Mouse (Mus musculus) kidney, adult 2 months (tissue): ENCODE measurements around the gene Dock4. TPM values are rescaled to one million over a fixed set of nuclear protein-coding genes. Genes with fewer than 3 reads are reported as not detected.

Source experiments
- DNase-seq: peaks from one replicate; pipeline ENCODE4 v3.0.0; 2021
- H3K27ac ChIP-seq: fragments of 200-500 bp; 2 replicates; pipeline ENCODE4 v1.5.1; 2012; ENCODE audit warnings: low read depth, low read length, control low read depth, inconsistent platforms; ENCODE audit not compliant: insufficient read depth
- H3K27me3 ChIP-seq: fragments of 200-500 bp; replicated peaks from 2 replicates; pipeline ENCODE4 v1.6.1; 2012; ENCODE audit warnings: mild to moderate bottlenecking, moderate library complexity, low read length, inconsistent platforms; ENCODE audit not compliant: control insufficient read depth, insufficient read depth
- H3K36me3 ChIP-seq: fragments of 200-500 bp; 2 replicates; pipeline ENCODE4 v1.6.1; 2012; ENCODE audit warnings: mild to moderate bottlenecking, moderate library complexity, low read length, inconsistent platforms; ENCODE audit not compliant: control insufficient read depth, insufficient read depth
- H3K4me1 ChIP-seq: fragments of 200-500 bp; 2 replicates; pipeline ENCODE4 v1.6.1; 2011; ENCODE audit warnings: low read length; ENCODE audit not compliant: control insufficient read depth, insufficient read depth
- H3K4me3 ChIP-seq: fragments of 200-500 bp; 2 replicates; pipeline ENCODE4 v1.5.1; 2011; ENCODE audit warnings: mild to moderate bottlenecking, low read depth, low read length, control low read depth; ENCODE audit not compliant: insufficient read depth
- CTCF ChIP-seq: fragments of 200-500 bp; conservative IDR thresholded peaks from 2 replicates; pipeline ENCODE4 v1.5.1; 2011; ENCODE audit warnings: low read depth, mild to moderate bottlenecking, control low read depth, low read length, moderate library complexity, mixed read lengths; ENCODE audit not compliant: insufficient read depth, insufficient read length
- POLR2A ChIP-seq: fragments of 200-500 bp; IDR thresholded peaks from one replicate; pipeline ENCODE4 v1.6.1; 2011; ENCODE audit warnings: low read depth, low read length, control low read depth
- WGBS: fragments of 180-500 bp; shearing (Covaris S2); methylation state at CpG from one replicate; pipeline ENCODE4 v1.1.7; 2018; 5-methylcytosine and 5-hydroxymethylcytosine counted together
- polyA plus RNA-seq: library from polyadenylated mRNA; depleted of rRNA; stranded (reverse); fragments of >200 nt; gene quantifications from 2 replicates; pipeline ENCODE4 v1.2.3, GENCODE M21; 2012

Dock4 gene
- polyA plus RNA-seq, 1 experiment, result 4.1 TPM

DNA sequence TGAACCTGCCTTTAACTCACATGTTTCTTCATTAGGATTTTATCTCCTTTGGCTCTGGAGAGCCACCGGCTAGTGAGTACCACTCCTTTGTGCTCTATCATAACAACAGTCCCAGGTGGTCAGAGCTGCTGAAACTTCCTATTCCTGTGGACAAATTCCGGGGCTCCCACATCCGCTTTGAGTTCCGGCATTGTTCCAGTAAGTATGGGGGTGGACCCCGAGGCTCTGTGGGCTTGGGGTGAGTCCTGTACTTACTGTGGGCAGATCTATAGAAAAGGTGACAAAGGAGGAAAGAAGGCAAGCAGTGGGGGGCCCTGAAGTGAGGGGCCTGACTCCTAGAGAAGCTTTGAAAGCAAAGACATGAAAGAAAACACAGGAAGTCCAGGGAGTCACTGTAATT is 258.5 kb downstream of the Dock4 start:
- no peaks in the 10 kb centered on the region for H3K4me1 ChIP-seq
- 70% methylated on average over 5 of the region's 5 CpGs for WGBS

DNA sequence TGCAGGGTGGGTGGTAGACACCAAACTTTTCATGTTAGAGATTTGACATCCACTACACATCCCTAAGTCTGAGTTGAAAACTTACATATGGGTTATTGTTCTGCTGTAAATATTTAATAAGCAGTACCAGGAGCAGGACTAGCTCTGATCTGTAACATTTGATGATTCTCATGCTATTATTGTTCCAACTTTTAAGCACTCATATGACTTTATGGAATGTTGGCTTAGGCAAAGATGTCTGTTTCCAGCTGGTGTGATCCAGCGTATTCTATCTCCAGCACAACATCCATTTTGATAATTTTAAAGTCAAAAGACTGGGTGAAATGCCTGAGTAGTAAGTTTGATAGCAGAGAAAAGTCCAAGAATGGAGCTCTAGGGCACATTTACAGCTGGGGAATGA is 261.4 kb downstream of the Dock4 start:
- Histone ChIP-seq H3K27ac (no peak overlapping the region), H3K4me3 (no peak overlapping the region), H3K36me3 (peaks cover 2% of the 10 kb centered on the region; the same call in 1 of the 2 replicates), H3K4me1 (no peaks in the 10 kb centered on the region), H3K27me3 (no peaks in the 10 kb centered on the region)
- WGBS, result 91% methylated on average over 1 of the region's 1 CpGs
- DNase-seq, result no peak
- no peak for TF ChIP-seq CTCF
- no peak for TF ChIP-seq POLR2A

More for the DNA sequence above, 258.5 kb downstream of the Dock4 start:
- no peak overlapping the region for H3K27ac ChIP-seq
- DNase-seq, result no peak
- H3K27me3 ChIP-seq, result no peaks in the 10 kb centered on the region
- no peak overlapping the region for H3K4me3 ChIP-seq
- peaks cover 2% of the 10 kb centered on the region; the same call in 1 of the 2 replicates for H3K36me3 ChIP-seq
- TF ChIP-seq POLR2A, result no peak
- no peak for TF ChIP-seq CTCF

DNA sequence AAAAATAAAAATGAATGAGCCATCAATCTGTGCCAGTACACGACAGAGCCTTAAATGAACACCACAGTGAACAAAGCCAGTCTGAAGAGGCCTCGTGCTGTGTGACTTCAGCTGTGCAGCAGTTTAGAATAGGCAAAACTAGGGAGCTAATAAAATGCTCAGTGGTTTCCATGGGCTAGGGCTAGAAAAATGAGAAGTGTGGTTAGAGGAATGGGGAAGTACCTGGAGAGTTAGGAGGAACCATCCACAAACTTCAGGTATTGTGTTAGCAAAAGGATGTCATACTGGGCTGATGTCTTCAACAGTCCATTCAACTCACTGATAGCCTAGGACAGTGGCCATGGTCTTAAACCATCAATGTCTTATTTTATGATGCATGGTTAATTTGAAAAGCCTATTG is 263.3 kb downstream of the Dock4 start:
- TF ChIP-seq POLR2A, result no peak
- no peak for TF ChIP-seq CTCF
- WGBS, result 85% methylated on average over 2 of the region's 2 CpGs
- no peak for DNase-seq
- no peak overlapping the region for H3K4me3 ChIP-seq
- H3K27me3 ChIP-seq, result no peaks in the 10 kb centered on the region
- H3K27ac ChIP-seq, result no peak overlapping the region
- no peaks in the 10 kb centered on the region for H3K4me1 ChIP-seq
- peaks cover 2% of the 10 kb centered on the region for H3K36me3 ChIP-seq

DNA sequence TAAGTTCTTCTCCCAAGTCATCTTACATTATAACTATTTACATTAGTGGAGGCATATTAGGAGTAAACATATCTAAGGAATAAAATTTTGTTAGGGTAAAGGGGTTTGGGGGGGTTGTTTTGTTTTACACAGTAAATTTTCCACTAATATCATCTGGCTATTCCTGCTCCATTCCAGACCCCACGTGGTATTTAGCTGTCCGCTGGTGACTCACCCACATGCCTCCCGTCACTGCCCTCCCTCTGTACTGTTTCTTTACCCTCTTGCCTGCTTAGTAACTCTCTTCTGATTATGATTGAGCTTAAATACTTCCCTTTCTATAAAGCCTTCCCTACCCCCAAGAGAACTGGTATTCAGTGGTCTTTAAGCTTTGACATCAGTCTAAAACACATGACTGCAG is 266.5 kb downstream of the Dock4 start:
- no peaks in the 10 kb centered on the region; the same call in 1 of the 2 replicates for H3K36me3 ChIP-seq
- DNase-seq, result no peak
- no peaks in the 10 kb centered on the region for H3K4me1 ChIP-seq
- TF ChIP-seq CTCF, result no peak
- no peak for TF ChIP-seq POLR2A
- H3K27me3 ChIP-seq, result no peaks in the 10 kb centered on the region
- no peak overlapping the region for H3K4me3 ChIP-seq
- H3K27ac ChIP-seq, result no peak overlapping the region
- WGBS, result 88% methylated on average over 3 of the region's 3 CpGs

DNA sequence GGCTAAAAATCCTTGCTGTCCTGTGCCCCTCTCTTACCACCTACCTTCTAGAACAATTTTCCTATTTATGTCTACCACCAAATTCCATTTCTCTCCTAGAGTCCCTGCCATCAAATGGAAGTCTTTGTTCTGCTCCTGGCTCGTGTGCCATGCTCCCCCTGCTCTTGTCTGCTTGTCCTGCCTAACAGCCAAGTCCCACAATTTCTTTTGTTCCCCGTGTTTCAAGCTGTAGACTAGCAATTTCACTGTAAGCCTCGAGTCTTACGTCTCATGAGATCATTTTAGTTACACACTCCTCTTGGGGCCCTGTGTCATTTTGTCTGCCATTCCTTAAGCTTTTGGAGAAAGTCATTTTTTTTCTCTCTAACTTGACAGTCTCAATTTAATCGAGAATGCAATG is 268.5 kb downstream of the Dock4 start:
- 75% methylated on average over 5 of the region's 5 CpGs for WGBS
- TF ChIP-seq CTCF (no peak), POLR2A (no peak)

DNA sequence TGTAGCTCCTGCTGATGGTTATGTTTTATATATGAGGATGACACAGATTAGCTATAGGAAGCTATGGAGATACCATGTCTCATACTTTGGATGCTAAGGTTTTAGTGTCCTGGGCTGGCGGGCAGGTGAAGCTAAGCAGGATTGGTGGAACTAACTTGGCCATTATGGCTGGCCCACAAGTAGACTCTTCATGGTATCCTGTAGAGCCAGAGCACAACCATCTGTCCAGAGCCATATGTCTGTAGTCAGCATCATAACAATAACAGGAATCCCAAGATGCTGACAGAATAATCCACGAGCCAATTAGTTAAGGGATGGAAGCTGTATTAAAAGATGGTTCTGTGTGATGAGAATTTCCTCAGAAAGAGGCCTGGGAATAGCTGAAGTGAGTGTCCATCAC is 269.4 kb downstream of the Dock4 start:
- Histone ChIP-seq H3K4me1 (no peaks in the 10 kb centered on the region), H3K36me3 (no peaks in the 10 kb centered on the region; the same call in 1 of the 2 replicates), H3K4me3 (no peak overlapping the region), H3K27me3 (no peaks in the 10 kb centered on the region), H3K27ac (no peak overlapping the region)
- 88% methylated on average over 2 of the region's 2 CpGs for WGBS
- DNase-seq, result no peak
- TF ChIP-seq POLR2A (no peak), CTCF (no peak)

More for the DNA sequence above, 268.5 kb downstream of the Dock4 start:
- Histone ChIP-seq H3K4me1 (no peaks in the 10 kb centered on the region), H3K27ac (no peak overlapping the region), H3K36me3 (no peaks in the 10 kb centered on the region; the same call in 1 of the 2 replicates), H3K27me3 (no peaks in the 10 kb centered on the region), H3K4me3 (no peak overlapping the region)
- DNase-seq, result no peak

DNA sequence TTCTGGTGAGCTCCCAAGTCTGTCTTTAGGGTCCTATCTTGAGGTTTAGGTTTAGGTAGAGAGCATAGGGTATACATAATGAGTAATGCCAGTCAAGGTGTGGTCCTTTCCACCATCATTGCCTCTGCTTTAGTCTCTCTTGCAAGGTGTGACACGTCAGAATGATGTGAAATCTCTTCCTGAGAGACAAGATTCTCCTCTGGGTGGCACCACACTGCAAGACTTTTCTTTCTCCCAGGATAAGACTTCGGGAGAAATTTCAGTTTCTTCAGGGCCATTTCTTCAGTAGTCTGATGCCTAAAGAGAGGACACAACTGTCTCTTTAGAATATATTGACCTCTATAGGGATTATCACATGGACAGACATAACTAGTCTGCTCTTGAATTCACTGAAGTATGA is 282.6 kb downstream of the Dock4 start:
- 84% methylated on average over 2 of the region's 2 CpGs for WGBS

DNA sequence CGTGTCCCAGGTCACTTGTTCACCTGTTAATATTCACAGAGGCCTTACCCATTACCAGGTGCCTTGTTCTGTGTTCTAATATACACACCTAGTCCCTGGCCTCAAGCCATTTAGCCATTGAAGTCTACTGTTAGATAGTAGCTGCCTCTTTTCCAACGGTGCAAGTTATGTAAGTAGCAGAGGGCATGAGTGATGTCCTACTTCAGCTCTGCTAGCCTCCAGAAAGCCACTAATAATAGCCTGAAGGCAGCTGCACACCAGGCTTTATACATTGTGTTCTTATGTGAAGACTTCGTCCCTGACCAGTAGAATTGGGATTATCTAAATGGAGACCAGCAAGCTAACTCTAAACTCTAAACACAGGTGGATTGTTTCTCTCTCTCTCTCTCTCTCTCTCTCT is 285.0 kb downstream of the Dock4 start:
- H3K27me3 ChIP-seq, result no peaks in the 10 kb centered on the region
- no peak overlapping the region for H3K27ac ChIP-seq
- H3K4me3 ChIP-seq, result no peak overlapping the region
- no peaks in the 10 kb centered on the region for H3K36me3 ChIP-seq
- no peak for DNase-seq
- no peak for TF ChIP-seq CTCF
- TF ChIP-seq POLR2A, result no peak
- H3K4me1 ChIP-seq, result no peaks in the 10 kb centered on the region
- WGBS, result 83% methylated on average over 3 of the region's 3 CpGs

More for the DNA sequence above, 282.6 kb downstream of the Dock4 start:
- Histone ChIP-seq H3K27ac (no peak overlapping the region), H3K27me3 (no peaks in the 10 kb centered on the region), H3K4me1 (no peaks in the 10 kb centered on the region), H3K4me3 (no peak overlapping the region), H3K36me3 (no peaks in the 10 kb centered on the region)
- peak; percentile 5 for DNase-seq
- no peak for TF ChIP-seq CTCF
- no peak for TF ChIP-seq POLR2A
